Mouse (Mus musculus) embryonic fibroblast, embryonic 13.5 days (primary cell): ENCODE data around the gene Letmd1.

Source experiments
- CTCF ChIP-seq: IDR thresholded peaks from 2 replicates; pipeline ENCODE4 v1.5.1; 2011; ENCODE audit warnings: mild to moderate bottlenecking, control low read depth, low read length, moderate library complexity, borderline replicate concordance; ENCODE audit not compliant: insufficient read depth
- POLR2A ChIP-seq: IDR thresholded peaks from 2 replicates; pipeline ENCODE4 v1.6.1; 2011; ENCODE audit warnings: low read depth, mild to moderate bottlenecking, control low read depth, low read length, moderate library complexity

DNA sequence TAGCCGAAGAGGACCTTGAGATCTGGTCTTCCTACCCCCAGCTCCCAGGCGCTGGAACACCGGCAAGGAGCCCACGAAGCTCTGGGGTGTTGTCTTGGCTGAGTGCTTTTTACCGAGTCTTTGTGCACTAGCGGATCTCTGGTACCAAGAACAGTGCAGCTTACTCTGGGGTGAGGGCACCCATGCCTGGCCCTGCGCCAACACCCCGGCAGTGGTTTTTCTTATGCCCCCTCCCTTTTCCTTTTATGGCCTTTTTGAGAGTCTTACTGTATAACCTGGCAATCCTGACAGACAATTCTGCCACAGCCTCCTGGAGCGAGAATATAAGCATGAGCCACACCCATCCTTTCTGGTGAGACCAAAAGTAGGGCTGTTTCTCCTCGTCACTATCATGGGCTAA lies 9.5 kb downstream of the Letmd1 start:
- TF ChIP-seq POLR2A (no peak), CTCF (no peak)
